Mouse (Mus musculus): ENCODE measurements at regions not wholly inside any gene's neighbourhood (a gene's known extent, or its start where the extent isn't known, plus 50 kb on each side); places are given as distances from the start of the nearest gene placed in this dataset.

DNA sequence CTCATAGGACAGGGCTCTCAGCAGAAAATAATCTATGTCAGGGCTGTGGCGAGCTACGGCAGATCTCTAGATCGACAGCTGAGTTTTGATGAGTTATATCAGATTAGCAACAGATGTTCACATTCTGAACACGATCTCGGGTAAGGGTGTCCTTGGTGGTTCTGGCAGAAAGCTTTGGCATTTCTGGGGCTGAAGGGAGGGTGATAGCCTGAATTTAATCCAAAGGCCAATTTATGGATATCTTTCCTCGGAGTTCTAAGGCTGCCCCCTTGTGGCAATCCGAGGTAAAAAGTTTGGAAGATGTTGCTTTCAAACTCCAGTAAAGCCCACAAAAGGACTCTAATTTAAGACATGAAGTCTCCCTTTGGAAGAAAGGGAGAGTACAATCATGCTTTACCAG, 101.3 kb upstream of the Luzp2 start:
- DNase-seq (ENCODE audit: low spot score) = peak; percentile 11

DNA sequence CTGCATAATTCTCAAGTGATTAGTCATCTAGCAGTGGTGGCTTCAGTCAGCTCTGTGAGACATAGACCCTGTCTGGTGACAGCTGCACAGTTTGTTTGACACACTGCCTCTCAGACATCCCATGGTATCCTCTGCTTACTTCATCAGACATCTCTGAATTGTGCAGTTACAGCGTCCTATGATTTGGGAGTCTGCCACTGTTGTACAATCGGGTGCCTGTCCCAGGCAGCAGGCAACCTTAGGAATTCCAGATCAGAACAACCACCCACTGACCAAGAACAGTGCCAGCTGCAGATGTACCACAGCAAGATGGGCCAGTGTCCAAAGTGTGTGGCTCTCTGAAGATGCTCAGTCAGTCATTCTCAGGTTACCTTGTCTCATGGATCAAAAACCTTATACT, 100.4 kb upstream of the Luzp2 start:
- no peak for DNase-seq (ENCODE audit: low spot score)

DNA sequence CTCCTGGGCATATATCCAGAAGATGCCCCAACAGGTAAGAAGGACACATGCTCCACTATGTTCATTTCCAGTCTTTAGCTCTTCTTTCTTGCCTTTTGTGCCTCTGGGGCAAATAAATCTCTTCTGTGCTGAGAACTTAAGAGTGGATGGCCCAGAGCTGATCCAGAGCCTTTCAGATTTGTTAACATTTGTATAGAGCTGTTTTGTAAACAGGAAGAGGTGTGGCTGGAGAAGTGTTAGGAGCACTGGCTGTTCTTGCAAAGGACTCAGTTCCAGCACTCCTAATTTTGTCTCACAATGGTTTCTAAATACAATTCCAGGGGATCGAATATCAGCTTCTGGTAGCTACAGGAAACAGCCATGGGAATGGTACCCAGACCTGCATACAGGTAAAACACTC, 68.0 kb upstream of the Luzp2 start:
- DNase-seq (ENCODE audit: low spot score) = no peak

DNA sequence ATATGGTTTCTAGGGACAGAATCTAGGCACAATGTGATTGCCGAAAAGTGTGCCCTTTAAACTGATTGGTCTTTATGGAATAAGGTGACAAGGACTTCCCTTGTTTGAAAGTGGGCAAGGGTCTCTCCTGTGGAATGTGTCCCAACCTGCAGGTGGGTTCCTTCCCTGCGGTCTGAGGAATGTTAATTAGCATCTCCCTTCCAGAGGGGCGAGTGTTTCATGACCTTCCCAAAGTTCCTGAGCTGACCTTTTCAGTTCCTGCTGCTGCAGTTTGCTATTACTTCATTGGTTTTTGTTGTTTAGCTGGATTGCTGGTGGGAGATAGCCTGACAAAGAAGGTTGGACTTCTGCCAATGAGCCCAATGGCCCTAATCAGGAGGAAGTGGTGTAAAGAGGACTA, 66.6 kb upstream of the Luzp2 start:
- DNase-seq (ENCODE audit: low spot score) = no peak

DNA sequence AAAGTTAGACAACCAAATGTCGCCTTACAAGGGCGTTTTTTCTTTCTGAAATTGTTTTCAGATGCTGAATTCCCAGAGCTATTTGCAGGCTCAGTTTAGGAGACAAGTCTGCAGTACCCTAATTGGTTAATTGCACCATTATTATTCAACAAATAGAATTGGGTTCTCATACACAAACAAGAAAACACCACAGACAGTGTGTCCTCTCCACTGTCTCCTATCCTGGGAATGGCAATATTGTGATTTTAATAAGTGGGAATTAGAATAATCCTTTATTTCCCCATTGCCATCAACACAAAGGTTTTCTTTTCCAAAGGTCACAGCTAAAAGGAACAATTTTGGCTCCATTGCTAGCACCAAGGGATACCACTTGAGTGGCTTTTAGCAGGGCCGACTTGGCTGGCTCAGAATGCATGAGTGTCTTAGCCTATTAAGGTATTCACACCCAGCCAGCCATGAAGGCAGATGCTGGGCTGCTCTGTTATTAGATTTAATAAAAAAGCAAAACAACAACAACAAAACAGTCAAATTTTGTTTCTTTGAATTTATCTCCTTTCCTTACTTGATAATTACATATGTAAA, 53.3 kb upstream of the Luzp2 start:
- no peak for DNase-seq (ENCODE audit: low spot score)

DNA sequence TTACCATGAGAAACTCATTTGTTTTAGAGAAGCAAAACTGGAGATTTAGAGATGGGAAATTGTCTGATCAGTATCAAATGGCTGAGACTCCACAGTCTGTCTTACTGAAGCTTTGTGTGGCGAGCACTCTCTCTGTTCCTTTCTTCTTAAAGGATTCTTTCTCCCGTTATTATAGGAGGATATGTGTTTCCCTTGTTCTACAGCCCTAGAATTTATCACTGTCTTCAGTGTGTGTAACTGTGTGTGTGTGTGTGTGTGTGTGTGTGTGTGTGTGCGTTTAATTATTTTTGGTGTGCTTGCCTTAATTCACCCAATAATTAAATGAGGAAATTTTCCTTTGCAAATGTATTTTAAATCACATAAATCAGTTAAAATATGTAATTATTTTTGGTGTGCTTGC, 52.7 kb upstream of the Luzp2 start:
- DNase-seq (ENCODE audit: low spot score) = no peak

DNA sequence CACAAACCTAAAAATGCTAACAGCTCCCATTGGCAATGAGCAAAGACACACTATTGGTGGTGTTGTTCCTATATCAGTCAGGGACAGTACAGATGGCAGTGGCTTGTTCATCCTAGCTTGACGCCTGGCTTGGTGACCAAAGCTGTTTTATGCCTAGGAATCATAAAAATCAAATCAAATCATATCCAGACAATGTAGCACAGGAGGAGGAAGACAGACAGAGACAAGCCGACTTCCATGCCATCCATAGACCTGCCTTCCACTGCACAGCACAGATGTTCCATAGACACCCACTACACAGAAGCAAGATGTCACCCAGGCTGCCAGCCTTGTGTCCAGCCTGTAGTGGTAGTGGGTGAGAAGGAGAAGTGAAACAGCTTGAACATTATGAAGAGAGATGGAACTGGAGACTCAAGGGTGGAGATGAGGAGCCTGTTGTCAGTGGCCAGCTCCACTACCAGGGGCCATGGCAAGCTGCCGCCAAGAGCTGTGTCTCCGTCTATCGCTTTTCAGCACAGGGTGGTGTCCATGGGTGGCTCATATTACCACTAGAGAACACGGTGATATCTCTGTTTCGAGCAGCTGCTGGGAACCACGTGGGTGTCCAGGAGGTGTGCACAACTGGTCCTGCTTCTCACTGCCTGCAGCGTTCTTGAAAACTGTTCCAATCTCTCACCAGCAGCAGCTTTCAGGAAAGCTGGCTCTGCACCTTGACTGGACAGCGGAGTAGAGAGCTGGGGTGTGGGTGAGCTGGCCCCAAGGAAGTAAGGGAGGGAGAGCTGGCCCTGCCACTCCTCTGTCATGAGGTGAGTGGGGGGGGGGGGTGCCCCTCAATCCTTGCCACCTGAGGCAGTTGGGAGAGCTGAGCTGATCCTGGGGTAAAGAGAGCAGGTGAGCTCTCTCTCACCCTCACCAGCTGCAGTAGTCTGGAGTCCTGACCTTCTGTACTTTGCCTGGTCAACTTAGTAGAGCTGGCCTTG, 51.5 kb upstream of the Luzp2 start:
- DNase-seq (ENCODE audit: low spot score) = no peak
